Mouse (Mus musculus) naive thymus-derived CD4-positive, alpha-beta T cell, adult 5 months (primary cell): ENCODE measurements around the gene Nt5dc3. TPM values are rescaled to one million over a fixed set of nuclear protein-coding genes. Genes with fewer than 3 reads are reported as not detected.

Source experiments
- polyA plus RNA-seq: library from polyadenylated mRNA; unstranded; fragments of 100-300 nt; shearing (Covaris generic); gene quantifications from one replicate; pipeline ENCODE4 v1.2.1, GENCODE M21; 2017

Nt5dc3 gene
- polyA plus RNA-seq = 2.8 TPM

DNA sequence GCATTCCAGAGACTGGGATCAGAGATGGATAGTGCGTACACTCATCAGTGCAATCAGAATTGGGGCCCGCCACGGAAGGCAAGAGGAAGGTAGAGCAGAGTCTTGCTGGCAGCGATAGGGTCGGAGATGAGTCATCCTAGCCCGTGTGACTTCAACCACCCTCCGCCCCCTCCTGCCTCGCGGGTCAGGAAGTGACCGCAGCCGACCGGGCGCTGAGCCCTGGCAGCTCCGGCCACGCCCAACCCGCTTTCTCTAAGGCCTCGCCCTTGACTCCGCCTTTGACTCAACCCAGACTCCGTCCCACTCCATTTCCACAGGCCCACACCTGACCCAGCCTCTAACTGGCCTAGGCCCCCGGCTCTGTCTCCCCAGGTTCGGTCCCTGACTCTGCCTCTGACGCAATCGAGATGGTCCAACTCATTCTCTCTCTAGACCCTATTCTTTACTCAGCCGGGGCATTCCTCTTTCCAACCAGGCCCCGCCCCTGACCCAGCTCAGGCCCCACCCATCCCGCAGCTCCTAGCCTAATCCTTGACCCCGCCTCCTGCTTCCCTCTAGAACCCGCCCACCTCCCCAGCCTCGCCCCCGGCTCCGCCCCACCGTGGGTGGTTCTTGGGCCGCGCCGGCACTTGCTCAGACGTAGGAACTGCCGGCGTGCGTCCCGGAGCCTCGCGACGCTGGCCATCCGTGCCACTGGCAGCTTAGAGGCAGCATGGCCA lies at the start of gene Nt5dc3:
Nt5dc3 (plus strand) TSS at position 608 of the 719 bp plus-strand sequence.

DNA sequence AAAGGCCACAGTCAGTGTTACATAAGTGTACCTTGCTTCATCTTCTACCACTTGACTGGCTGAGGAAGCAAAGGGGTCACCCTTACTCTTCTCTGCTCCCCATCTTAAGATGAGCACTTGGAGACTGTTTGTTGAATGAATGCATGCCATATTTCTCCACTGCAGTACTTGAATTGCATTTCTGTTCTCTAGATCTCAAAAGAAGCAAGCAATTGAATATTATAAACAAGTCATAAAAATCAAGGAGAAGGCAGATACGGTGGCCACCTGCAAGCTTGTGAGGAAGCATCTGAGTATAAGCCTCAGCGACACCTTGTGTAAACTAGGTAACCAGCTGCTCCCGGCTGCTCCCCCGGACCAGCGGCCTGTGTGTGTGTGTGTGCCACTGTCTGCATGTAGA lies 15.1 kb upstream of the Nt5dc3 start, which contains the start of gene Gm49358:
Gm49358 (plus strand) TSS at position 301 of the 400 bp plus-strand sequence.

Other genes with a start within 250 kb of the Nt5dc3 start
- gene Hsp90b1, start 73.5 kb upstream of the Nt5dc3 start, polyA plus RNA-seq = 269 TPM
- 0.88 TPM for gene Ttc41, start 73.2 kb upstream of the Nt5dc3 start, polyA plus RNA-seq
- gene Gm49358, start 15.0 kb upstream of the Nt5dc3 start, polyA plus RNA-seq = 1.1 TPM
- gene Stab2, start 229.0 kb downstream of the Nt5dc3 start, polyA plus RNA-seq = not detected